Mouse (Mus musculus) kidney, adult 2 months (tissue): ENCODE measurements around the gene Scarb2. TPM values are rescaled to one million over a fixed set of nuclear protein-coding genes. Genes with fewer than 3 reads are reported as not detected.

Source experiments
- DNase-seq: peaks from one replicate; pipeline ENCODE4 v3.0.0; 2021
- H3K27ac ChIP-seq: fragments of 200-500 bp; 2 replicates; pipeline ENCODE4 v1.5.1; 2012; ENCODE audit warnings: low read depth, low read length, control low read depth, inconsistent platforms; ENCODE audit not compliant: insufficient read depth
- H3K27me3 ChIP-seq: fragments of 200-500 bp; replicated peaks from 2 replicates; pipeline ENCODE4 v1.6.1; 2012; ENCODE audit warnings: mild to moderate bottlenecking, moderate library complexity, low read length, inconsistent platforms; ENCODE audit not compliant: control insufficient read depth, insufficient read depth
- H3K36me3 ChIP-seq: fragments of 200-500 bp; 2 replicates; pipeline ENCODE4 v1.6.1; 2012; ENCODE audit warnings: mild to moderate bottlenecking, moderate library complexity, low read length, inconsistent platforms; ENCODE audit not compliant: control insufficient read depth, insufficient read depth
- H3K4me1 ChIP-seq: fragments of 200-500 bp; 2 replicates; pipeline ENCODE4 v1.6.1; 2011; ENCODE audit warnings: low read length; ENCODE audit not compliant: control insufficient read depth, insufficient read depth
- H3K4me3 ChIP-seq: fragments of 200-500 bp; 2 replicates; pipeline ENCODE4 v1.5.1; 2011; ENCODE audit warnings: mild to moderate bottlenecking, low read depth, low read length, control low read depth; ENCODE audit not compliant: insufficient read depth
- CTCF ChIP-seq: fragments of 200-500 bp; conservative IDR thresholded peaks from 2 replicates; pipeline ENCODE4 v1.5.1; 2011; ENCODE audit warnings: low read depth, mild to moderate bottlenecking, control low read depth, low read length, moderate library complexity, mixed read lengths; ENCODE audit not compliant: insufficient read depth, insufficient read length
- POLR2A ChIP-seq: fragments of 200-500 bp; IDR thresholded peaks from one replicate; pipeline ENCODE4 v1.6.1; 2011; ENCODE audit warnings: low read depth, low read length, control low read depth
- WGBS: fragments of 180-500 bp; shearing (Covaris S2); methylation state at CpG from one replicate; pipeline ENCODE4 v1.1.7; 2018; 5-methylcytosine and 5-hydroxymethylcytosine counted together
- polyA plus RNA-seq: library from polyadenylated mRNA; depleted of rRNA; stranded (reverse); fragments of >200 nt; gene quantifications from 2 replicates; pipeline ENCODE4 v1.2.3, GENCODE M21; 2012

Gene Scarb2
- polyA plus RNA-seq, 1 experiment, result 19.9 TPM

GRCm38 (mm10) chr5:92490779-92491178, 15.9 kb downstream of the Scarb2 start:
- Histone ChIP-seq H3K27ac (no peak overlapping the region), H3K27me3 (no peaks in the 10 kb centered on the region), H3K36me3 (no peaks in the 10 kb centered on the region), H3K4me3 (no peak overlapping the region), H3K4me1 (peaks cover 13% of the 10 kb centered on the region)
- DNase-seq, result no peak
- no peak for TF ChIP-seq POLR2A
- no peak for TF ChIP-seq CTCF
- WGBS, result 60% methylated on average over 4 of the region's 4 CpGs

- DNase-seq, result no peak
- no peak overlapping the region for H3K27ac ChIP-seq
- H3K4me1 ChIP-seq, result peaks cover 13% of the 10 kb centered on the region
- no peak overlapping the region for H3K4me3 ChIP-seq
- H3K36me3 ChIP-seq, result no peaks in the 10 kb centered on the region
- no peak for TF ChIP-seq POLR2A
- TF ChIP-seq CTCF, result no peak
- no peaks in the 10 kb centered on the region for H3K27me3 ChIP-seq
- 75% methylated on average over 3 of the region's 3 CpGs for WGBS
Observed at GRCm38 (mm10) chr5:92490304-92490703, 16.3 kb downstream of the Scarb2 start.

- DNase-seq, result no peak
- peaks cover 13% of the 10 kb centered on the region for H3K4me1 ChIP-seq
- no peaks in the 10 kb centered on the region for H3K27me3 ChIP-seq
- TF ChIP-seq POLR2A (no peak), CTCF (no peak)
- WGBS, result 43% methylated on average over 4 of the region's 4 CpGs
- H3K27ac ChIP-seq, result no peak overlapping the region
- H3K4me3 ChIP-seq, result no peak overlapping the region
- H3K36me3 ChIP-seq, result no peaks in the 10 kb centered on the region
Observed at GRCm38 (mm10) chr5:92489503-92489902, 17.1 kb downstream of the Scarb2 start.

GRCm38 (mm10) chr5:92488961-92489360, 17.7 kb downstream of the Scarb2 start:
- peaks cover 13% of the 10 kb centered on the region for H3K4me1 ChIP-seq
- 41% methylated on average over 7 of the region's 7 CpGs for WGBS
- H3K27ac ChIP-seq, result no peak overlapping the region
- DNase-seq, result peak; percentile 51
- no peaks in the 10 kb centered on the region for H3K36me3 ChIP-seq
- no peak overlapping the region for H3K4me3 ChIP-seq
- TF ChIP-seq CTCF (peak; percentile 52), POLR2A (no peak)
- H3K27me3 ChIP-seq, result no peaks in the 10 kb centered on the region

GRCm38 (mm10) chr5:92488408-92488807, 18.2 kb downstream of the Scarb2 start:
- no peaks in the 10 kb centered on the region for H3K27me3 ChIP-seq
- peak; percentile 29 for DNase-seq
- no peak overlapping the region for H3K27ac ChIP-seq
- H3K36me3 ChIP-seq, result no peaks in the 10 kb centered on the region
- 36% methylated on average over 3 of the region's 3 CpGs for whole genome bisulfite sequencing
- H3K4me1 ChIP-seq, result peaks cover 13% of the 10 kb centered on the region
- no peak overlapping the region for H3K4me3 ChIP-seq
- TF ChIP-seq CTCF, result no peak
- TF ChIP-seq POLR2A, result no peak

- Histone ChIP-seq H3K36me3 (peaks cover 1% of the 10 kb centered on the region), H3K4me1 (peaks cover 13% of the 10 kb centered on the region), H3K27ac (no peak overlapping the region), H3K4me3 (no peak overlapping the region), H3K27me3 (no peaks in the 10 kb centered on the region)
- no peak for TF ChIP-seq CTCF
- TF ChIP-seq POLR2A, result no peak
- 91% methylated on average over 3 of the region's 3 CpGs for WGBS
- no peak for DNase-seq
Observed at GRCm38 (mm10) chr5:92486758-92487157, 19.9 kb downstream of the Scarb2 start.

- peak; percentile 26 for DNase-seq
- Histone ChIP-seq H3K27me3 (no peaks in the 10 kb centered on the region), H3K27ac (no peak overlapping the region), H3K36me3 (peaks cover 1% of the 10 kb centered on the region), H3K4me3 (no peak overlapping the region), H3K4me1 (peaks cover 11% of the 10 kb centered on the region)
- TF ChIP-seq CTCF (no peak), POLR2A (no peak)
- 69% methylated on average over 7 of the region's 7 CpGs for WGBS
Observed at GRCm38 (mm10) chr5:92484880-92485279, 21.8 kb downstream of the Scarb2 start.

- DNase-seq, result no peak
- WGBS, result 89% methylated on average over 5 of the region's 5 CpGs
- Histone ChIP-seq H3K27me3 (no peaks in the 10 kb centered on the region), H3K27ac (no peak overlapping the region), H3K4me1 (no peaks in the 10 kb centered on the region; the same call in 1 of the 2 replicates), H3K36me3 (no peaks in the 10 kb centered on the region), H3K4me3 (no peak overlapping the region)
- TF ChIP-seq POLR2A (no peak), CTCF (no peak)
Observed at GRCm38 (mm10) chr5:92472863-92473262, 33.8 kb downstream of the Scarb2 start.
